Mouse (Mus musculus): ENCODE results near the gene Prrc2b. TPM values are rescaled to one million over a fixed set of nuclear protein-coding genes. Genes with fewer than 3 reads are reported as not detected.

The Prrc2b gene
- polyA plus RNA-seq, 1 experiment from 2014 or later: 44.8 TPM

GRCm38 (mm10) chr2:32121785-32122184 lies 29.1 kb upstream of the Prrc2b start:
- H3K4me3 ChIP-seq: no peak overlapping the region
- H3K9me3 ChIP-seq: 0 out of 2 replicates have a peak, but pooled peaks cover 1% of the 10 kb centered on the region
- H3K4me2 ChIP-seq: no peak overlapping the region
- H3K4me1 ChIP-seq: 0 out of 2 replicates have a peak, but pooled peaks cover 3% of the 10 kb centered on the region
- WGBS: 79% methylated on average over 2 of the region's 2 CpGs
- no peak for ATAC-seq (ENCODE audit: insufficient number of reproducible peaks, insufficient read depth, low FRiP score, low TSS enrichment, low read depth)
- no peaks in the 10 kb centered on the region for H3K27me3 ChIP-seq
- no peaks in the 10 kb centered on the region for H3K36me3 ChIP-seq
- no peak overlapping the region for H3K27ac ChIP-seq
- no peak overlapping the region for H3K9ac ChIP-seq

- Histone ChIP-seq H3K4me2 (no peak overlapping the region), H3K27ac (no peak overlapping the region), H3K36me3 (no peaks in the 10 kb centered on the region), H3K27me3 (peaks cover 3% of the 10 kb centered on the region; the same call in 1 of the 2 replicates), H3K9ac (0 out of 2 replicates have a peak overlapping the region, but pooled peaks have one; percentile 16), H3K4me3 (no peak overlapping the region), H3K9me3 (no peaks in the 10 kb centered on the region), H3K4me1 (no peaks in the 10 kb centered on the region)
- no peak for ATAC-seq (ENCODE audit: insufficient number of reproducible peaks, insufficient read depth, low FRiP score, low TSS enrichment, low read depth)
- WGBS: 34% methylated on average over 16 of the region's 16 CpGs
These were observed 23.0 kb upstream of the Prrc2b start for GRCm38 (mm10) chr2:32127653-32128535.

- Histone ChIP-seq H3K9me3 (no peaks in the 10 kb centered on the region), H3K36me3 (no peaks in the 10 kb centered on the region), H3K4me2 (no peak overlapping the region), H3K27me3 (peaks cover 3% of the 10 kb centered on the region; the same call in 1 of the 2 replicates), H3K27ac (no peak overlapping the region), H3K4me3 (no peak overlapping the region), H3K4me1 (no peaks in the 10 kb centered on the region), H3K9ac (no peak overlapping the region)
- ATAC-seq (ENCODE audit: insufficient number of reproducible peaks, insufficient read depth, low FRiP score, low TSS enrichment, low read depth): no peak
- 84% methylated on average over 5 of the region's 5 CpGs for WGBS
These were observed 22.4 kb upstream of the Prrc2b start for GRCm38 (mm10) chr2:32128536-32128841.

GRCm38 (mm10) chr2:32129383-32130074 lies 21.4 kb upstream of the Prrc2b start:
- Histone ChIP-seq H3K4me1 (no peaks in the 10 kb centered on the region), H3K4me2 (no peak overlapping the region), H3K9me3 (no peaks in the 10 kb centered on the region), H3K9ac (0 out of 2 replicates have a peak overlapping the region, but pooled peaks have one; percentile 46), H3K27ac (0 out of 2 replicates have a peak overlapping the region, but pooled peaks have one; percentile 7), H3K27me3 (peaks cover 3% of the 10 kb centered on the region; the same call in 1 of the 2 replicates), H3K4me3 (no peak overlapping the region), H3K36me3 (no peaks in the 10 kb centered on the region)
- no peak for ATAC-seq (ENCODE audit: insufficient number of reproducible peaks, insufficient read depth, low FRiP score, low TSS enrichment, low read depth)
- WGBS: 59% methylated on average over 11 of the region's 11 CpGs

GRCm38 (mm10) chr2:32130435-32130834 lies 20.4 kb upstream of the Prrc2b start:
- no peak for ATAC-seq (ENCODE audit: insufficient number of reproducible peaks, insufficient read depth, low FRiP score, low TSS enrichment, low read depth)
- 0 out of 2 replicates have a peak overlapping the region, but pooled peaks have one; percentile 14 for H3K4me2 ChIP-seq
- H3K4me1 ChIP-seq: no peaks in the 10 kb centered on the region
- H3K27me3 ChIP-seq: peaks cover 3% of the 10 kb centered on the region; the same call in 1 of the 2 replicates
- H3K9ac ChIP-seq: no peak overlapping the region
- H3K4me3 ChIP-seq: no peak overlapping the region
- no peaks in the 10 kb centered on the region for H3K36me3 ChIP-seq
- WGBS: 33% methylated on average over 6 of the region's 6 CpGs
- H3K27ac ChIP-seq: no peak overlapping the region
- no peaks in the 10 kb centered on the region for H3K9me3 ChIP-seq

- Histone ChIP-seq H3K27me3 (peaks cover 3% of the 10 kb centered on the region; the same call in 1 of the 2 replicates), H3K27ac (no peak overlapping the region), H3K4me2 (no peak overlapping the region), H3K4me1 (no peaks in the 10 kb centered on the region), H3K4me3 (no peak overlapping the region), H3K36me3 (no peaks in the 10 kb centered on the region), H3K9me3 (no peaks in the 10 kb centered on the region), H3K9ac (no peak overlapping the region)
- ATAC-seq (ENCODE audit: insufficient number of reproducible peaks, insufficient read depth, low FRiP score, low TSS enrichment, low read depth): no peak
- 86% methylated on average over 9 of the region's 9 CpGs for WGBS
These were observed 19.6 kb upstream of the Prrc2b start for GRCm38 (mm10) chr2:32131205-32131834.

- no peaks in the 10 kb centered on the region for H3K9me3 ChIP-seq
- ATAC-seq (ENCODE audit: insufficient number of reproducible peaks, insufficient read depth, low FRiP score, low TSS enrichment, low read depth): no peak
- peaks cover 1% of the 10 kb centered on the region; the same call in 1 of the 2 replicates for H3K4me1 ChIP-seq
- H3K27ac ChIP-seq: no peak overlapping the region
- H3K27me3 ChIP-seq: peaks cover 3% of the 10 kb centered on the region; the same call in 1 of the 2 replicates
- peak overlapping the region; percentile 32 for H3K4me2 ChIP-seq
- no peak overlapping the region for H3K4me3 ChIP-seq
- WGBS: 61% methylated on average over 6 of the region's 6 CpGs
- H3K36me3 ChIP-seq: no peaks in the 10 kb centered on the region
- H3K9ac ChIP-seq: no peak overlapping the region
These were observed 18.9 kb upstream of the Prrc2b start for GRCm38 (mm10) chr2:32131866-32132566.

GRCm38 (mm10) chr2:32132567-32132992 lies 18.3 kb upstream of the Prrc2b start:
- H3K27me3 ChIP-seq: peaks cover 3% of the 10 kb centered on the region; the same call in 1 of the 2 replicates
- H3K9me3 ChIP-seq: no peaks in the 10 kb centered on the region
- H3K9ac ChIP-seq: no peak overlapping the region
- peaks cover 5% of the 10 kb centered on the region; the same call in 1 of the 2 replicates for H3K4me1 ChIP-seq
- no peaks in the 10 kb centered on the region for H3K36me3 ChIP-seq
- peak overlapping the region; percentile 32 for H3K4me2 ChIP-seq
- no peak overlapping the region for H3K4me3 ChIP-seq
- ATAC-seq (ENCODE audit: insufficient number of reproducible peaks, insufficient read depth, low FRiP score, low TSS enrichment, low read depth): no peak
- 4% methylated on average over 12 of the region's 12 CpGs for WGBS
- no peak overlapping the region for H3K27ac ChIP-seq

GRCm38 (mm10) chr2:32134039-32134438 lies 16.8 kb upstream of the Prrc2b start:
- no peak overlapping the region for H3K4me3 ChIP-seq
- WGBS: 7% methylated on average over 2 of the region's 2 CpGs
- no peak overlapping the region for H3K27ac ChIP-seq
- no peaks in the 10 kb centered on the region for H3K9me3 ChIP-seq
- H3K9ac ChIP-seq: no peak overlapping the region
- peaks cover 11% of the 10 kb centered on the region; the same call in 1 of the 2 replicates for H3K4me1 ChIP-seq
- H3K36me3 ChIP-seq: no peaks in the 10 kb centered on the region
- H3K4me2 ChIP-seq: no peak overlapping the region
- ATAC-seq (ENCODE audit: insufficient number of reproducible peaks, insufficient read depth, low FRiP score, low TSS enrichment, low read depth): no peak
- no peaks in the 10 kb centered on the region for H3K27me3 ChIP-seq

- Histone ChIP-seq H3K9ac (peak overlapping the region; percentile 84), H3K27me3 (no peaks in the 10 kb centered on the region), H3K4me2 (peak overlapping the region; percentile 91), H3K36me3 (no peaks in the 10 kb centered on the region), H3K4me1 (peaks cover 11% of the 10 kb centered on the region; the same call in 1 of the 2 replicates), H3K9me3 (no peaks in the 10 kb centered on the region), H3K4me3 (peak overlapping the region; percentile 66), H3K27ac (peak overlapping the region; percentile 96)
- WGBS: under 1% methylated on average over 40 of the region's 40 CpGs
- peak; percentile 92 for ATAC-seq (ENCODE audit: insufficient number of reproducible peaks, insufficient read depth, low FRiP score, low TSS enrichment, low read depth)
These were observed 13.1 kb upstream of the Prrc2b start for GRCm38 (mm10) chr2:32137667-32138266.

Measured in embryonic facial prominence, embryonic 13.5 days (tissue).